Mouse (Mus musculus) MEL (cell line): Measurements from ENCODE around the gene Dcst1.

ENCODE experiments used
- CTCF ChIP-seq, 3 experiments: IDR thresholded peaks in 2 of 3; conservative IDR thresholded peaks in 1 of 3; 2 replicates each; pipeline ENCODE4 v1.5.1; 2011 to 2012; ENCODE audit warnings: low read length in 3 of 3, low read depth in 2 of 3, mild to moderate bottlenecking in 2 of 3, improper control_type of control experiment in 1 of 3, inconsistent platforms in 1 of 3, mixed read lengths in 1 of 3, moderate library complexity in 1 of 3; ENCODE audit not compliant: control insufficient read depth in 1 of 3, insufficient read depth in 1 of 3, poor library complexity in 1 of 3, severe bottlenecking in 1 of 3
- EP300 ChIP-seq, 2 experiments: IDR thresholded peaks; 2 replicates each; pipeline ENCODE4 v1.6.1; 2011; ENCODE audit warnings: improper control_type of control experiment in 2 of 2, low read length in 2 of 2, low read depth in 1 of 2, mild to moderate bottlenecking in 1 of 2
- POLR2A ChIP-seq, 2 experiments: IDR thresholded peaks; 2 replicates each; pipeline ENCODE4 v1.6.1; 2011 to 2012; ENCODE audit warnings: low read length in 2 of 2, mild to moderate bottlenecking in 2 of 2, control low read depth in 1 of 2, improper control_type of control experiment in 1 of 2, low read depth in 1 of 2, moderate library complexity in 1 of 2; ENCODE audit not compliant: control insufficient read depth in 1 of 2, insufficient read depth in 1 of 2, poor library complexity in 1 of 2
- USF2 ChIP-seq, 2 experiments: IDR thresholded peaks; 2 replicates each; pipeline ENCODE4 v1.6.1; 2011 to 2012; ENCODE audit warnings: improper control_type of control experiment in 2 of 2, low read length in 2 of 2, borderline replicate concordance in 1 of 2, inconsistent platforms in 1 of 2, low read depth in 1 of 2, mild to moderate bottlenecking in 1 of 2; ENCODE audit not compliant: insufficient read depth in 1 of 2

GRCm38 (mm10) chr3:89355512-89355902, 9.5 kb downstream of the Dcst1 start:
- TF ChIP-seq EP300 (IDR thresholded peaks at IDR 0.05; ENCODE audit: low read depth in 1 of 2, low read length in 2 of 2): no peak
- TF ChIP-seq CTCF (IDR thresholded peaks at IDR 0.05 in 2 of 3, conservative IDR thresholded peaks at IDR 0.05 in 1 of 3; ENCODE audit: control insufficient read depth in 1 of 3, insufficient read depth in 1 of 3, low read depth in 2 of 3, low read length in 3 of 3, poor library complexity in 1 of 3, severe bottlenecking in 1 of 3): no peak
- no peak for TF ChIP-seq USF2 (IDR thresholded peaks at IDR 0.05; ENCODE audit: borderline replicate concordance in 1 of 2, insufficient read depth in 1 of 2, low read depth in 1 of 2, low read length in 2 of 2)
- no peak for TF ChIP-seq POLR2A (IDR thresholded peaks at IDR 0.05; ENCODE audit: control insufficient read depth in 1 of 2, insufficient read depth in 1 of 2, low read depth in 1 of 2, low read length in 2 of 2, poor library complexity in 1 of 2)
